Mouse (Mus musculus): Measurements from ENCODE around the gene Peli2.

Gene Peli2

DNA sequence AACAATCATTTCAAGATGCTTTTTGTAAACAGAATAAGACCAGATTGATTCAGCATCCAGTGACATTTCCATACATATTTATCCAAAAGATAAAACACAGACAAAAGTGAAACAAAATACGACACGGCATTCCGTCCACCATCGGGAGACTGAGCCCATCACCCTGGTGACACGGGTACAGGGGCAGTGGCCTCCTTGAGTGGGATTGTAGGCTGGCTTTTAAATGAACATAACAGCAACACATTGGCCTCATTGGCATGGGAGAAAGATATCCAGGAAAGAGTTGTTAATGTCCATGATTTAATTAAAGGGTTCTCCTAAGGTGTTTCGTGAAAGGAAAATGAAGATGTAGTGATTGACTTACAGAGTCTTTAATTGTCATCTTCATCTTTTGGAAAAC, 5.3 kb downstream of the Peli2 start:
- DNase-seq (ENCODE audit: low read depth, low spot score), result no peak

DNA sequence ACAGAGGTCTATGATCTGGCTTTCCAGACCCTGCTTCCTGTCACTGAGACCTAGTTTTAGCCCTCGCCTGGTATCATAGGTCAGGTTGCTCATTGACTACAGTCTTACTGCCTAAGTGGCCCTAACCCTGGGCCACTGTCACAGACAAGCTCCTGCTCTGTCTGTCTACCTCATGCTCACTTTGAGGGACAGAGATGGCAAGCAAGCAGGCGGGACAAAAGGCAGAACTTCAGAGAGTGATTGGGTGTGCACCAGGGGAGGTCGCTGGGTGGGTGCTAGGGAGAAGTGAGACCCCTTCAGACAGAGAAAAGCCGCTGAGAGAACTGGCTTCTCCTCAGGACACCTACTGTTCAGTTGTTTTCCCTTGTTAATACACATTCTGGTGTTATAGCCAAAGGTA, 6.3 kb downstream of the Peli2 start:
- DNase-seq (ENCODE audit: low read depth, low spot score), result no peak

GRCm38 (mm10) chr14:48127609-48128185, 7.1 kb downstream of the Peli2 start:
- DNase-seq (ENCODE audit: low read depth, low spot score), result no peak

- DNase-seq (ENCODE audit: low read depth, low spot score), result no peak
Measured at GRCm38 (mm10) chr14:48128701-48129100, 8.1 kb downstream of the Peli2 start.

DNA sequence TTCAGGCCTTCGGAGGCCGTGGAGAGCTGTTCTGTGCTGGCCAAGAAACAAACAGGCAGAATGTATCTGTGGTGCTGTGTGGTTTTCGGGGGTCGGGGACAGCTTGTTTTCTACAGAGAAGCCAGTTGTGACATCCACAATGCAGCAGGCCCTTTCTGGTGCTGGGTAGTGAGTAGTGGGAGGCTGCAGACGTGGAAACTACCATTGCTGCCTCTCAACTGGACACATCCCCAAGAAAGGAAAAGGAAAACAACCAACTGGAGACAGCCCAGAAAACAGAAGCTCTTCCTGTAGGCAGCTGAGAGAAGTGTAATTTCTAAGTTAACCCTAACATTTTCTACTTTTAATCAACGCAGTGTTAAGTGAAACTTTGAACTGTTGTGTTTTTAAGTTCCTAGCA, 9.4 kb downstream of the Peli2 start:
- no peak for DNase-seq (ENCODE audit: low read depth, low spot score)

GRCm38 (mm10) chr14:48130761-48131575, 10.3 kb downstream of the Peli2 start:
- no peak for DNase-seq (ENCODE audit: low read depth, low spot score)

GRCm38 (mm10) chr14:48131576-48131922, 10.9 kb downstream of the Peli2 start:
- no peak for DNase-seq (ENCODE audit: low read depth, low spot score)

GRCm38 (mm10) chr14:48132241-48132640, 11.6 kb downstream of the Peli2 start:
- DNase-seq (ENCODE audit: low read depth, low spot score), result no peak

GRCm38 (mm10) chr14:48132865-48133802, 12.5 kb downstream of the Peli2 start:
- DNase-seq (ENCODE audit: low read depth, low spot score), result no peak

DNA sequence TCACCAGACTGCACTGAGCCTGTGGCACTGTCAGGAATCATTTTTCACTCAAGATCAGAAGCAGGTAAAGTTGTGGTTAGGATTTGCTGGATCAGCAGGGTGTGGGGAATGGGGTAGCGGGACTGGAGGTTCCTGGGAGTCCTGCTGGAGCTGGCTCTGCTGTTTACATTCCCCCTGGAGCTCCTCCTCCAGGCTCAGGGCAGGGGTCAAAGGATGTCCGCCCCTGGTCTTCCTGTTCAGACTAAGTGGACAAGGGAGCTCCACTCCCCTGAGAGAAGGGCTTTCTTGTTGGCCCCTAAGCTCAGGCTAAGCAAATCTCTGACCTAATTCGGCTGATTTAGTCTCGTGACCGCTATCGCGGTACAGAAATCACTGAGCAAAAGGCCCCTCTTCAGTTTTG, 13.7 kb downstream of the Peli2 start:
- DNase-seq (ENCODE audit: low read depth, low spot score), result no peak

DNA sequence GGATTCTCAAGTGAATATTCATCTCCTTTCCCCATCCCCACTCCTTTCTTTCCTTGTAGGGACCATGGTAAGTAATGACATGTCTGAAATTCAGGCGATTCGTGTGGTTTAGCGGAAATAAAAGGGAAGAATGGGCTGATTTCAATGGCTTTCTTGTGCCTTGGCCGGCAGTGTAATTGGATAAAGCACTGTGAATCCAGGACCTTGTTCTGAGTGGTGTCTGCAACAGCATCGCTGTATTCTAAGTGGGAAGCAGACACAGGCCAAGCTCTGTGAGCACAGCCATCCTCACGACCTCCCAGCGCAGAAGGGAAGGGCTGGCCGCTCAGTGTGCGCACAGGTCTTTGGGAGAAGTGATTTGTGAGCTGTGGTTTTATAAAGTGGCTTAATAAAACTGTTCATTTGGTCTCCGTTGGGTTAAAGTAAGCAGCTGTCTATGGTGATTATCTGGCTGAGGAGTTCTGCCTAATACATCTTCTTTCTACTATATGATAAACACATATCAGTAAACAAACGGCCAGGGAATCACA, 15.3 kb downstream of the Peli2 start:
- no peak for DNase-seq (ENCODE audit: low read depth, low spot score)

GRCm38 (mm10) chr14:48137731-48138130, 17.1 kb downstream of the Peli2 start:
- no peak for DNase-seq (ENCODE audit: low read depth, low spot score)

GRCm38 (mm10) chr14:48138138-48138537, 17.5 kb downstream of the Peli2 start:
- no peak for DNase-seq (ENCODE audit: low read depth, low spot score)

GRCm38 (mm10) chr14:48139409-48139808, 18.8 kb downstream of the Peli2 start:
- DNase-seq (ENCODE audit: low read depth, low spot score), result no peak

DNA sequence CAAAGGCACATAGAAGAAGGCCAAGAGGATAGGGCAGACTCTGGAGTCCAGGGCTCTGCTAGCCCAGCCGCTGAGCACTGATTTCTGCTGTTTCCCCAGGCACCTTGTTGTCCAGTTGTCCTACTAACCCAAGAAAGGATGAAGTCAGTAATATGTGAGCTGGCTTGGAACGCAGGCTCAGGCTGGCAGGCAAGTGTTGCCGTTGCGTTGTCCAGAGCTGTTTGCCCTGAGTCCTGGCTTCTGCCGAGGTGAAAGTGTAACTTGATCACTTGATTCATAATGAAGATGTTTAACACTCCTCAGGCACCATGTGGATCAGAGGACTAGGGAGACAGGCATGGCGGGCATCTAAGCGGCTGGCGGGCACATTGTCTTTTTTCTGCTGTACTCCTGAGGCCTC, 21.1 kb downstream of the Peli2 start:
- DNase-seq (ENCODE audit: low read depth, low spot score), result no peak

- no peak for DNase-seq (ENCODE audit: low read depth, low spot score)
Measured at GRCm38 (mm10) chr14:48142696-48143095, 22.1 kb downstream of the Peli2 start.

GRCm38 (mm10) chr14:48143141-48143540, 22.5 kb downstream of the Peli2 start:
- DNase-seq (ENCODE audit: low read depth, low spot score), result no peak

DNA sequence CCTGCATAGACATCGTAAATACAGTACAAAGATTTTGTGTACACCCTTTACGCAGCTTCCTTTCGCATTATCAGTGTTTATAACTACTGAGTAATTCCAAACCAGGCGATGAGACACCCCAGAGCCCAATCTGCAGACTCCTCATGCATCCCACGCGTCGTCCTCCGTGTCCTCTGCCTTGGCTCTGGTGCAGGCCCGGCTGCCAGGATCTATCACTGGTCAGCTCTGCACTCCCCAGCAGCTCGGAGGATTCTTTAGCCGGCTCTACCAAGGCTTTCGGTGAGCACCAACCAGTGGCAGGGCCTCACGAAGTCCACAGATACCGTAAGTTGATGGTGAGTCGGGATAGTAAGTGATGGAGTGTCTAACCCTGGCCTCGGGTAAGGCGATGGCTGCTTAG, 23.7 kb downstream of the Peli2 start:
- DNase-seq (ENCODE audit: low read depth, low spot score), result no peak

DNA sequence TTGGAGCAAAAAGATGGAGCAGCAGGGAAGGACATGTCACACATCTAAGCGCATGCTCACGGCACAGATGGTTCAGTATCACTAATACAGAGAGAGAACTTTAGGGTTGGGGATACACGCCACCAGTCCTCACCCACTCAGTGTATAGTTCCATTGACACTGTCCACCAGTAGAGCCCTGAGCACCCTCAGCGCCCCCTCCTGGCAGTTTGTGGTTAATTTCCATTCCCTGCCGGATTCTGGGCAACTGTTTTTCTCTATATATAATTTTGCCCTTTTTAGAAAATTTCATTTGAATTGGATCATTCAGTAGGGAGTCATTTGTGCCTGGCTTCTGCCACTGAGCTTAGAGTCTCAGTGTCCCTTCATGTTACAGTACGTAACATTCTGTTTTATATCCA, 27.1 kb downstream of the Peli2 start:
- DNase-seq (ENCODE audit: low read depth, low spot score), result no peak

GRCm38 (mm10) chr14:48148615-48149014, 28.0 kb downstream of the Peli2 start:
- DNase-seq (ENCODE audit: low read depth, low spot score), result no peak

GRCm38 (mm10) chr14:48149351-48149750, 28.7 kb downstream of the Peli2 start:
- DNase-seq (ENCODE audit: low read depth, low spot score), result no peak

- DNase-seq (ENCODE audit: low read depth, low spot score), result no peak
Measured at GRCm38 (mm10) chr14:48150903-48151302, 30.3 kb downstream of the Peli2 start.

Measured in forelimb bud, embryonic 11.5 days (tissue).